In the genomic region with DNA sequence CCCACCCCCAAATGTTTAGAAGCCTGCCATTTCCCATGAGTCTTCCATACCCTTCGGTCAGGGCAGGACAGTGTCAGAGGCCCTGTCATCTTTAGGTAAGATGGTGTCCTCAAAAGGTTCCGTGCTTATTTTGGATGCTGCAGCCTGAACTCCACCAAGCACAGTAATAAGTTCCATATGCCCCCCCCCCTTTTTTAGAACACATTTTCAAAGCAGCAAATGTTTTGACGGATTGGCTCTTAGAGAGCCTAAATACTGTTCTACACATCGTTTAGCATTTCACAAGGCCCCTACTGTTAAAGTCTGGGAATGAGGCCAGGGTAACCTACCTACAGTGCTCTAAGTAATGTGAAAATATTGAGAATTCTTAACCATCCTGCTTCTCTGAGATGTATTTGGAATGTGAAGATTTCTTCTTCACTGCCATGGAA, we compare ENCODE assay signal across 10 mouse cellular contexts. TPM values are rescaled to one million over a fixed set of nuclear protein-coding genes. Genes with fewer than 3 reads are reported as not detected.
A peak's percentile ranks its signal among the peaks of the same experiment; 100 is the strongest.
DNase-seq lines count a peak whose midpoint lies in the region; ATAC-seq lines count a peak whose summit lies in the region.
"Had no signal": no experiment of that assay in that cellular context is flagged by ENCODE, and none has a peak within 500 bp of the region (broad histone marks: within the 10 kb centered on the region; RNA-seq: fewer than 3 reads in every experiment).

No protein-coding gene starts in this region.

- H3K4me3 ChIP-seq in hindbrain, embryonic 10.5 days = no peak overlapping the region
- no peak overlapping the region for H3K4me3 ChIP-seq in hindbrain, embryonic 13.5 days
- H3K4me3 ChIP-seq in intestine, embryonic 15.5 days (replicated peaks) = no peak overlapping the region
- H3K4me3 ChIP-seq: myocyte had no signal

- ATAC-seq in hindbrain, embryonic 13.5 days (ENCODE audit: low FRiP score) = no peak
- peak; percentile 59; the same call in 1 of the 2 replicates for ATAC-seq in intestine, embryonic 15.5 days

- WGBS in hindbrain, embryonic 10.5 days = 69% methylated on average over 4 of the region's 4 CpGs
- WGBS in hindbrain, embryonic 13.5 days = 71% methylated on average over 4 of the region's 4 CpGs
- WGBS in intestine, embryonic 15.5 days = 52% methylated on average over 4 of the region's 4 CpGs

- peak; percentile 6 for DNase-seq in hindbrain, embryonic 10.5 days (ENCODE audit: low spot score)
- DNase-seq in 3T3-L1 (ENCODE audit: low read depth, low spot score) (peak; percentile 36), MN1 (ENCODE audit: low spot score) (no peak)
- peak; percentile 71 for DNase-seq in brain, adult 2 months (ENCODE audit: low read depth, low spot score)
- no peak for DNase-seq in layer of hippocampus, adult 9-10 months (ENCODE audit: low spot score)
- DNase-seq: cerebellum, adult 18-20 months; lung, postnatal 14 days had no signal

- no peaks in the 10 kb centered on the region for H3K9me3 ChIP-seq in hindbrain, embryonic 10.5 days
- no peaks in the 10 kb centered on the region for H3K9me3 ChIP-seq in hindbrain, embryonic 13.5 days
- H3K9me3 ChIP-seq in intestine, embryonic 15.5 days = no peaks in the 10 kb centered on the region

- H3K36me3 ChIP-seq in hindbrain, embryonic 10.5 days = no peaks in the 10 kb centered on the region
- H3K36me3 ChIP-seq in hindbrain, embryonic 13.5 days = no peaks in the 10 kb centered on the region
- no peaks in the 10 kb centered on the region for H3K36me3 ChIP-seq in intestine, embryonic 15.5 days

- no peaks in the 10 kb centered on the region for H3K4me1 ChIP-seq in hindbrain, embryonic 10.5 days (replicated peaks)
- no peaks in the 10 kb centered on the region for H3K4me1 ChIP-seq in hindbrain, embryonic 13.5 days (replicated peaks)
- H3K4me1 ChIP-seq in intestine, embryonic 15.5 days (replicated peaks) = 0 out of 2 replicates have a peak, but pooled peaks cover 3% of the 10 kb centered on the region

- H3K9ac ChIP-seq in hindbrain, embryonic 13.5 days = no peak overlapping the region
- H3K9ac ChIP-seq in intestine, embryonic 15.5 days = no peak overlapping the region

- no peaks in the 10 kb centered on the region for H3K27me3 ChIP-seq in hindbrain, embryonic 10.5 days (ENCODE audit: insufficient read depth, poor library complexity, severe bottlenecking)
- no peaks in the 10 kb centered on the region for H3K27me3 ChIP-seq in hindbrain, embryonic 13.5 days
- no peaks in the 10 kb centered on the region for H3K27me3 ChIP-seq in intestine, embryonic 15.5 days (replicated peaks)

- H3K4me2 ChIP-seq in hindbrain, embryonic 13.5 days = no peak overlapping the region
- no peak overlapping the region for H3K4me2 ChIP-seq in intestine, embryonic 15.5 days (replicated peaks)

- no peak overlapping the region for H3K27ac ChIP-seq in hindbrain, embryonic 10.5 days
- H3K27ac ChIP-seq in hindbrain, embryonic 13.5 days = no peak overlapping the region
- no peak overlapping the region for H3K27ac ChIP-seq in intestine, embryonic 15.5 days

RNA-seq across cellular contexts. Expression of a gene that starts 19.6 kb away (rescaled TPM):
- polyA plus RNA-seq in hindbrain, embryonic 10.5 days (2016; fragmentation: Nextera tagmentation; extraction: Ambion mirVana) = 38.7 and 42.7 TPM in 2 replicates
- polyA plus RNA-seq in hindbrain, embryonic 13.5 days (2015; fragmentation: Nextera tagmentation; extraction: Ambion mirVana) = 26.5 and 28.5 TPM in 2 replicates
- polyA plus RNA-seq in intestine, embryonic 15.5 days (2015; fragmentation: Nextera tagmentation; extraction: Ambion mirVana) = 43.6 and 51.2 TPM in 2 replicates

Comparison
In these comparisons a context has a peak if more than half of its experiments do, and no peak if none do; other contexts are left out.
1. DNase-seq: peak in hindbrain, embryonic 10.5 days (single experiment), 3T3-L1 (single experiment) and brain, adult 2 months (single experiment); none in MN1 (single experiment) and layer of hippocampus, adult 9-10 months (single experiment).